Mouse (Mus musculus): ENCODE data around the gene Smcr8.
"Not testable (repeated sequence)": the region's sequence is repeated elsewhere in the genome, so short reads cannot be mapped to it uniquely, and the experiment has no call there.

Gene Smcr8

GRCm38 (mm10) chr11:60779673-60780189 is 2.4 kb downstream of the Smcr8 start:
- DNase-seq (ENCODE audit: low spot score in 2 of 2): no peak

- no peak for DNase-seq (ENCODE audit: low spot score in 2 of 2)
Measured at GRCm38 (mm10) chr11:60784179-60784922, 7.0 kb downstream of the Smcr8 start.

GRCm38 (mm10) chr11:60787595-60787994 is 10.3 kb downstream of the Smcr8 start:
- no peak for DNase-seq (ENCODE audit: low spot score in 2 of 2)

GRCm38 (mm10) chr11:60790472-60790871 is 13.1 kb downstream of the Smcr8 start:
- DNase-seq (ENCODE audit: low spot score in 2 of 2): no peak

- no peak for DNase-seq (ENCODE audit: low spot score in 2 of 2)
Measured at GRCm38 (mm10) chr11:60796342-60796741, 19.0 kb downstream of the Smcr8 start.

GRCm38 (mm10) chr11:60799977-60800376 is 22.7 kb downstream of the Smcr8 start:
- no peak for DNase-seq (ENCODE audit: low spot score in 2 of 2)

- no peak for DNase-seq (ENCODE audit: low spot score in 2 of 2)
Measured at GRCm38 (mm10) chr11:60800892-60801291, 23.6 kb downstream of the Smcr8 start.

- DNase-seq (ENCODE audit: low spot score in 2 of 2): peak; percentile 55 to 58
Measured at GRCm38 (mm10) chr11:60808286-60809070, 31.2 kb downstream of the Smcr8 start.

- no peak for DNase-seq (ENCODE audit: low spot score in 2 of 2)
Measured at GRCm38 (mm10) chr11:60809546-60809945, 32.2 kb downstream of the Smcr8 start.

GRCm38 (mm10) chr11:60810046-60810965 is 33.0 kb downstream of the Smcr8 start:
- DNase-seq (ENCODE audit: low spot score in 2 of 2): no peak

GRCm38 (mm10) chr11:60811054-60811460 is 33.7 kb downstream of the Smcr8 start:
- peak; percentile 94 to 95 for DNase-seq (ENCODE audit: low spot score in 2 of 2)

GRCm38 (mm10) chr11:60811618-60812017 is 34.3 kb downstream of the Smcr8 start, which contains the start of gene Shmt1:
Gene Shmt1 (minus strand): TSS chr11:60811718.
- not testable (repeated sequence) for DNase-seq (ENCODE audit: low spot score in 2 of 2)

GRCm38 (mm10) chr11:60816398-60816797 is 39.1 kb downstream of the Smcr8 start:
- no peak for DNase-seq (ENCODE audit: low spot score in 2 of 2)

GRCm38 (mm10) chr11:60823771-60824170 is 46.4 kb downstream of the Smcr8 start:
- no peak for DNase-seq (ENCODE audit: low spot score in 2 of 2)

- no peak for DNase-seq (ENCODE audit: low spot score in 2 of 2)
Measured at GRCm38 (mm10) chr11:60825191-60825590, 47.9 kb downstream of the Smcr8 start.

GRCm38 (mm10) chr11:60826700-60827099 is 49.4 kb downstream of the Smcr8 start:
- no peak for DNase-seq (ENCODE audit: low spot score in 2 of 2)

GRCm38 (mm10) chr11:60827241-60827945 is 50.1 kb downstream of the Smcr8 start:
- no peak for DNase-seq (ENCODE audit: low spot score in 2 of 2)

- DNase-seq (ENCODE audit: low spot score in 2 of 2): no peak
Measured at GRCm38 (mm10) chr11:60828903-60829302, 51.6 kb downstream of the Smcr8 start.

- DNase-seq (ENCODE audit: low spot score in 2 of 2): peak; percentile 92 to 95
Measured at GRCm38 (mm10) chr11:60830433-60831052, 53.2 kb downstream of the Smcr8 start, which contains the start of gene Dhrs7b. Gene Dhrs7b (plus strand): TSS chr11:60830631.

GRCm38 (mm10) chr11:60836897-60837296 is 59.6 kb downstream of the Smcr8 start:
- DNase-seq (ENCODE audit: low spot score in 2 of 2): no peak

All from right cerebral cortex, postnatal 10 days (tissue).